Mouse (Mus musculus): Measurements from ENCODE around the gene Eci3.
"Not testable (repeated sequence)": the region's sequence is repeated elsewhere in the genome, so short reads cannot be mapped to it uniquely, and the experiment has no call there.

Eci3 gene

DNA sequence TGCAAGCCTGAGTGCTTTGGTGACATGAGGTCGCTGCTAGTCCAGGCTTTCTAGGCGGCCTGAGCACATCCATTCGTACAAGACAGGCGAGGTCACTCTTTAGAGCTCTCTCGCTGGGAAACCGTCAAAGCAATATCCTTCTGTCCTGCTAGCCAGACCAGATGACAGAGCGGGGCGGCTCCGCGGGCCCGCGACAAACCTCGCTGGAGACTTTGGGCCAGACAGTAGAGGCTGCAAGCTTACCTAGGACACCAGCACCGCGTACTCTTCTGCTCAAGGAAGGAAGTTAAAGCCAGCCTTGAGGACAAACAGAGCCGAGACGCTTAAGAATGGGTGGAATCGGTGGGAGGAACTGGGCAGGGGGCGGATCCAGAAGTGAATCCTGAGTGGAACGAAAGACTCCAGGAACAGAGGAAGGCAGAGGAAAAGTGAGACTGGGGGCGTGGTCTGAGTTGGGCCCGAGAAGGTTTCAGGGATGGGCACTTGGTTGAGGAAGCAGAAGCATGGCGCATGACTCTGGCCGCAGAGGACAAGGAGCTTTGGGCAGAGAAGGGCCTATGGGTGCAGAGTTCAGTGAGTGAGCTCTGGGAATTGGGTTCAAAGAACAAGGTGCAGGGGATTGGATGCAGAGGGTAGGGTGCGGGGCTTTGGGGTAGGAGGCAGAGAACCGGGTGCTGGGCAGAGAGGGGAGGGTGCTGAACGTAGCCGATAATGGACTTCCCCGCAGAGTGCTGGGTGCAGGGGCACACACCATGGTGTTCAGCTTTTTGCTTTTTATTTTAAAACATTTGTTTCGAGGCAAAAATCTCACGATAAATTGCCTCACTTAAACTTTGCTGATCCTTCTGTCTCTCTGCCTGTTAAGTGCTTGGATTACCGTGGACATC is at the start of gene Eci3:
TSS of gene Eci3 (minus strand) at position 300 of the 887 bp plus-strand sequence.
- DNase-seq = peak; percentile 77 to 80

DNA sequence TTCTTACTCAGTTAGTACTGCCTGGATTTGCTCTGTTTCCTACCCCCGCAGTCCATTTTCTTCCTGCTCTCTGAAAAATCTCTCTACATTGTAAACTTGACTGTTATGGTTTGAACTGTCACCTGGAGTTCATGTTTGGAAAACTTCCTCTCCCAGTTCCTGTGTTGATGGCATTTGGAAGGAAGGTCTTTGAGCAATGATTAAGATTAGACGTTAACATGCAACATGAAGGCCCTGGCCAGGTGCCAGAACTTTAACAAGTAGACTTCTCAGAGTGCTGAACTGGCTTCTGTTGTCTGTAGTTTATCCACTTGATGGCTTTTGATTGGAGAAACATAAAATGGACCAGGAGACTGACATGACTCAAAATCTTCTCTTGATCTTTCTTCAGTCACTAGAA is 32.3 kb upstream of the Eci3 start:
- DNase-seq = peak in 1 of 2 experiments; percentile 27

DNA sequence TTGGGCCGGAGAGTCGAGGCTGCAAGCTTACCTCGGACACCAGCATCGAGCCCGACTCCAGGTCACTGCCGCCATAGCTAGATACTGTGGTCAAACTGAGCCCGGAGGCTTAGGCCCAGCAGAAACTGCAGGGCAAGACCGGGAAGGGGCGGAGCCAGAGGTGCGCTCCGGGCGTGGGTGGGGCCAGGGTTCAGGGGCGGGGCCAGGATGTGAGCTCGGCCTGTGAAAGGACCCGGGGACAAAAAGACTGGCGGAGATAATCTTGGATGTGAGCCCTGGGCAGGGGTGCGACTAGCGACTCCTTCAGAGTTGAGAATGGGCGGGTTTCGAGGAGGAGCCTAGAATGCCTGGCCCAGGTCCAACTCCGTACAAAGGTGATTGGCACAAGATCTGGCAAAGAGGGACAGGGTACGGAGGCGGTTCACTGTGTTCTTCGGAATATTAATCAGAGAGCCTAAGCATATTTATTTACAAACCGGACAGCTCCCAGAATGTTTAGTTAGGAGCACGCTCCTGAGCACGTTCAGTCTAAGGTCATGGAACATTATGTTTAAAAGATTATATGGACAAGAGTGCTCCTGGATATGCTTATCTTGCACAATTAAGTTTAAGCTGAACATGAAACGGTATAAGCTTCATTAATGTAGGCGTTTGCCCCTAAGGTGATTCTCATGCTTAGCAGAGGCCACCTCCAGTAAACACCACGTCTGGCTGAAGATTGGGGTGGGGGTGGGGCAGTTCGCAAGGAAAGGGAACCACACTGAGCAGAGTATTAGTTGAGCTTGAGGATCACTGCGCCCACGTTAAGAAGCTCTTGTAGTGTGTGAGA is 30.6 kb upstream of the Eci3 start:
- peak; percentile 97 to 99 for DNase-seq

DNA sequence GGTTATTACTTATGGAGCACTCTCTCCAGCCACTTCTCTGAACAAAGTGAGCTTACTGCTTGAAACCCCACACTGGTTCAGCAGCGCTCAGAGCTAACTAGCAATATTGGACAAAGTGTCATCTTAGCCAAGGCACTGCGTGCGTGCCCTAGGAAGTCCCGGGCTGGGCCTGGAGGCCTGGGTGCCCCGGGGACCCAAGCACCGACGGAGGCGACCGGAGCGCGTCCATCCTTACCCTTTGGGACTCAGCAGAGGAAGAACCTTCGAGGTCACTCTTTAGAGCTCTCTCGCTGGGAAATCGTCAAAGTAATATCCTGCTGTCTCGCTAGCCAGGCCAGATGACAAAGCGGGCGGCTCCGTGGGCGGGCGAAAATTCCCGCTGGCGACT is 30.0 kb upstream of the Eci3 start:
- no peak for DNase-seq

DNA sequence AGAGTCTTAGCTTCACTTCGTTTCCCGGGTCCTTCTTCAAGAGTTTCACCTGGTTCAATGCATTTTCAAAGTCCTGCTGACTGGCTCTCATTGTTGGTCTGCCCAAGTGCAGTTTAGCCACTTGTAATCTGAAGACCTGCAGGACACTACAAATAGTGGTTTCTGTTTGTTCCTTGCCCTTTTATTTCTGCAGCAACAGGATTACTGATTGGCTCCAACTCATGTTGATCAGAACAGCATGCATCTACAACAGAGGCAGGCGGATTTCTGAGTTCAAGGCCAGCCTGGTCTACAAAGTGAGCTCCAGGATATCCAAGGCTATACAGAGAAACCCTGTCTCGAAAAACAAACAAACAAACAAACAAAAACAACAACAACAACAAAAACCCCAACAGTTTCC is 29.5 kb upstream of the Eci3 start:
- DNase-seq = peak in 1 of 2 experiments; percentile 10

DNA sequence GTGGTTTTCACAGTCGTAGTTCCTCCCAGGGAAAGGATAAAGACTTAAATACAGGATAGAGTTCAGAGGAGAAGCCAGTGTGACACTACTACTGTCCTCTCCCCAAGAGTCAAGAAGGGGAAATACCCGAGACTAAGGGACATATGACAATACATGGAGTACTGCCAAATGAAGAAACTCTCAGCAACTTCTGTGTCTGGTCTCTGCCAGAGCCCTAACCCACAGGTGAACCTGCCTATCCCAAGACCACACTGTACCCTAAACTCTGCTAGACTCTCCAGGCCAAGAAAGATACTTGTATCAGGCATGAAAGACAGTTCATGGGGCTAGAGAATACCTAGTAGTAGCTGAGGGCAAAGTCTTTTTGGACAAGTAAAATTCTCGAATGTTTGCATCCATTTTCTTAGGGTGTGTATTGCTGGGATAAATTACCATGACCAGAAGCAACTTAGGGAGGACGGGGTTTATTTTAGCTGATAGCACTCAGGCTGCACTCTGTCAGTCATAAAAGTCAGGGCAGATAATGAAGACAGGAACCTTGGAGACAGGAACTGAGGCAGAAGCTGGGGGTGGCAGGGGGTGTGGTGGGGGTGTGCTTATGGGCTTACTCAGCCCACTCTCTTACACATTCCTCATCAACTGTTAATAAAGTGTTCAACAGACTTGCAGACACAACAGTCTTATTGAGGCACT is 28.1 kb upstream of the Eci3 start:
- no peak for DNase-seq

DNA sequence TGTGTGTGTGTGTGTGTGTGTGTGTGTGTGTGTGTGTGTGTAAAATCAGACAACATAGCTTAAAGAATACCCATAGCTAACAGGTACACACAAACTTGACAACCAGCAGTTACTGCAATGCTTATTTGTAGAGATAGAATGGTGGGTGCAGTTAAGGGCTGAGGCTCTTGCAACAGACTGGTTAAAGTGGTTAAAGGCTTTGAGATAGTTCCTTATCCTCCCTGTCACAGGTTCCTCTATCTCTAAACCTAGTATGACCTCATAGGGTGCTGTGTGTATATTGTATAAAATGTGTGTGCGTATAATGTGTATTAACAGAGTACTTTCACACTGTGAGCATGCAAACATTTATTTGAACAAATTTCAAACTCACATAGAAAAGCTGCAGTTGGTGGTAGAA is 19.9 kb upstream of the Eci3 start:
- DNase-seq = not testable (repeated sequence)

DNA sequence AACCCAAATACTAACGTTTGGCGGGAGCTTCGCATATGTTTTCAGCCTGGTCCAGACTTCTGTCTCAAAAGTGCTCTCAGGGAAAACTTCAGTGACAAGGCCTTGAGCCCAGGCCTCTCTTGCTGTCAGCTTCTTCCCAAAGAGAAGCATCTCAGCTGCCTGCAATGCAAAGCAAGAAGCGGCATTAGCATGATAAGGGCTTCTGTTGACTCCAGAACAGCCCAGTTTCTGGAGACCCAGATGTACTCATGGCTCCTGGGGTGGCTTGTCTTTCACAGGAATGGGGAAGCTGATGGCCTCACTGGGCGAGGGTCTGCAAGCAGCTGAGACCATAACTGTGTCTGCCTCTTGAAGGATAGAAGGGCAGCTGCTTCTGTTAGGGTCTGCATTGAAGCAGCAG is 15.0 kb upstream of the Eci3 start:
- not testable (repeated sequence) for DNase-seq

DNA sequence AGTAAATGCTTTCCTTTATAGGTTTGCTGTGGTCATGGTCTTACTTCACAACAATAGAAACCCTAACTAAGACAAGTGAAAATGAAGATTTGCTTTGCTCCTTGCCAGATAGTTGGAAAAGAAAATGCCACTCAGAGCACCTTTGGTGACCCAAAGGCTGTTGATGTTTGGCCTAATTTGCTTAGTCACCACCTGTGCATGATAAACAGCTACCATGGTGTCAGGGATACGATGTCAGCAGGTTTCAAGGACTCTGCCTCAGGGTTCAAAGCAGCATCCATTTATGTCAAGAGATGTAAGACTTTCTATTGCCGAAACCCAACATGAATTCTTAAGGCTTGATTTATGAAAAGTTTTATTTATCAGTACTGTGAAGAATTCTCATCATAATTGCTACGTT is 13.8 kb upstream of the Eci3 start:
- DNase-seq = no peak

DNA sequence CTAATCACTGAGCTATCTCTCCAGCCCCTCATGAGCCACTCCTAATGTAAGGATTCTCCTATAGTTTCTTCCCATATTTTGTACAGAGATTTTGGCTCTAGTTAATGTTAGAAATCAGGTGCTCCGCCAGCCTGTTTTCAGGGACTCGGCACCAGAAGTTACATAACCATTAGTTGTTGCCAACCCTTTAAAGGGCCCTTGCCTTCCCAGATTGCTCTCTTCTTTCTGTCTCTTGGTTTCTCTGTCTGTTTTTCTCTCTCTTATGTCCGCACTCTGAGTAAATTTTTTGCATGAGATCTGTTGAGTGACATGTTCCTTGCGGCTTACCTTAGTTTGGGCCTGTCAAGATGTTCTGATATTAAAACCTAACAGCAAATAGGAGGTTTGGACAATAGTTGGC is 12.5 kb upstream of the Eci3 start:
- DNase-seq = no peak

DNA sequence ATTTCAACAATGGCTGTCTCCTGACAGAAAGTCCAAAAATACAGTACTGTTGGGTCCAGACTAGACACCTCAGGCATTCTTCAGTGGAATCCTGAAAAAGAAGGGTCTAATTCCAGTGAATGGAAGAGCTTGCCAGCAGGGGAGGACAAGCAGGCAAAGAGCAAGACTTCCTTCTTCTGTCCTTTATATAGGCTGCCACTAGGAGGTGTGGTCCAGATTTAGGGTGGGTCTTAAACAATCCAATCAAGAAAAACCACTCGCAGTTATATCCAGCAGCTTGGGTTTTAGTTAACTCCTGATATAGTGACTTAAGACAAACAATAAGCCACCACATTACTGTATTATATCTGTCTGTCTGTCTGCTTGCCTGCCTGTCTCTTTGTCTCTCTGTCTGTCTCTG is 10.2 kb upstream of the Eci3 start:
- no peak for DNase-seq

DNA sequence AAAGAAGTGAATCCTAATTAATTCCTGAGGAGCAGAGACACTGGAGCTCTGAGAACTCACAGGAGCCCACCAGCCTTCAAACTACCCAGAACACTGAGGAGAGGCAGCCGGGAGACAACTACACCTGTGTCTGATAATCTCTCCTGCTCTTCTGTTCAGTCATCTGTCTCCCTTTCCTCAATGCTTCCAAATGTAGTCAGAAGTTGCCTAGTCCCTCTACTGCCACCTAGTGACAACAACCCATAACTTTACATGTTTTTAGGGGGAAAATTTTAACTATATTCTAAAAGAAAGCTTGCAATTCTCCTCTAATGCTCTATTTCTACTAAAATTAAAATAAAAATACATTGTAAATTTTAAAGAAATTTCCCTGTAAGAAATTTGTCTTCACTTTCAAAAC is 9.5 kb upstream of the Eci3 start:
- DNase-seq = no peak

DNA sequence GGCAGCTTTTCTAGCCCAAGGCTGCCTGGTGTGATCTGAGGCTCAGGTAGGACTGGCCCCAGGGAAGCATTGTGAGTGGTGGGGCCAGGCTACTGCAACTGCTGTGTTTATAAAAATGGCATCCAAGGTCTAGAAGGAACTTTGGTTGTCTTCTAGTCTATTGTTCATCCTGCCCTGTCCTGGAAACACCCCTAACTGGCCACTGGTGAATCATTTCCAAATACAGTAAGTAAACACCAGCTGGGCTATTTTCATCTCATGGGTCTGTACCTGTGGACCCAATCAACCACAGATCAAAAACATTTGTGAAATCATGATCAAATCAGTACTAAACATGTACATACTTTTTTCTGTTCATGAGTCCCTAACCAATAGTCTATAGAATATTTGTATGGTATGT is 8.8 kb upstream of the Eci3 start:
- DNase-seq = not testable (repeated sequence)

DNA sequence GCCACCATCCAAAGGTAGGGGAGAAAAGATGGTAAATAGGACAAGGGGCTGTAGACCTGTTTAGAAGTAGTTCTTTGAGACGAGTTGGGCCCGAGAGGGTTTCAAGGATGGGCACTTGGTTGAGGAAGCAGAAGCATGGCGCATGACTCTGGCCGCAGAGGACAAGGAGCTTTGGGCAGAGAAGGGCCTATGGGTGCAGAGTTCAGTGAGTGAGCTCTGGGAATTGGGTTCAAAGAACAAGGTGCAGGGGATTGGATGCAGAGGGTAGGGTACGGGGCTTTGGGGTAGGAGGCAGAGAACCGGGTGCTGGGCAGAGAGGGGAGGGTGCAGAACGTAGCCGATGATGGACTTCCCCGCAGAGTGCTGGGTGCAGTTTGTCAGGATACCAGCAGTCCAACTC is 2.0 kb upstream of the Eci3 start:
- DNase-seq = not testable (repeated sequence)

DNA sequence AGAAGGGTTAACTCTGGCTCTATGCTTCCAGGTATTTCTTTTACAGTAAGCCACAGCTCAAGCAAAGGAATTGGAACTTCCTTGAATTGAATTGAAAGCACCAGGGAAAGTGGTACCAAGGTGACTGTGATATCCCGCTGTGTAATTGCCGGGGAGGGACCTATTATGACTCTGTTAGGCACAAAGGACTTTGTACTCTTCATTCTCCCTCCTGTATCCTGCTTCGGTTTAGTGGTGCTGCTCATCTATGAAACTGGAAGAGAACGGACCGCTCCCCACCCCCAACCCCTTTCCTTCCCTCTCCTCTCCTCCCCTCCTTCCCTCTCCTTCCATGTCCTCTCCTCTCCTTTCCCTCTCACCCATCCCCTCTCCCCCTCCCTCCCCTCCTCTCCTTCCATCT is 1.3 kb upstream of the Eci3 start:
- no peak for DNase-seq

DNA sequence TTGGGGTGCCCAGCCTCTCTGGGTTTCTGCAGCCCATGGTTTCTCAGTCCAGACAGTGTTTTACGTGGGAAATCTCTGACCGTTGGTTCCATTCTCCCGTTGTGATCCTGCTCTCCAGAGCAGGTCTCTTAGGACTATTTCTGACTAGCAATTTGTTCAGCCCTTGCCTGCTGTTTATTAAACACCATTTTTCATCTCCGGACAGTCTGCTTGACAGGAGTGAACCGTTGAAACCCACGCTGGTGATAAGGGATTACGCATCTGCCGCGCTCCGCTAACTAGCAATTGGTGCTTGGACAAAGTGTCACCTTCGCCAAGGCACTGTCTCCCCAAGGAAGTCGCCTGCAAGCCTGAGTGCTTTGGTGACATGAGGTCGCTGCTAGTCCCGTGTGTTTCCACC is 809 bp upstream of the Eci3 start:
- no peak for DNase-seq

DNA sequence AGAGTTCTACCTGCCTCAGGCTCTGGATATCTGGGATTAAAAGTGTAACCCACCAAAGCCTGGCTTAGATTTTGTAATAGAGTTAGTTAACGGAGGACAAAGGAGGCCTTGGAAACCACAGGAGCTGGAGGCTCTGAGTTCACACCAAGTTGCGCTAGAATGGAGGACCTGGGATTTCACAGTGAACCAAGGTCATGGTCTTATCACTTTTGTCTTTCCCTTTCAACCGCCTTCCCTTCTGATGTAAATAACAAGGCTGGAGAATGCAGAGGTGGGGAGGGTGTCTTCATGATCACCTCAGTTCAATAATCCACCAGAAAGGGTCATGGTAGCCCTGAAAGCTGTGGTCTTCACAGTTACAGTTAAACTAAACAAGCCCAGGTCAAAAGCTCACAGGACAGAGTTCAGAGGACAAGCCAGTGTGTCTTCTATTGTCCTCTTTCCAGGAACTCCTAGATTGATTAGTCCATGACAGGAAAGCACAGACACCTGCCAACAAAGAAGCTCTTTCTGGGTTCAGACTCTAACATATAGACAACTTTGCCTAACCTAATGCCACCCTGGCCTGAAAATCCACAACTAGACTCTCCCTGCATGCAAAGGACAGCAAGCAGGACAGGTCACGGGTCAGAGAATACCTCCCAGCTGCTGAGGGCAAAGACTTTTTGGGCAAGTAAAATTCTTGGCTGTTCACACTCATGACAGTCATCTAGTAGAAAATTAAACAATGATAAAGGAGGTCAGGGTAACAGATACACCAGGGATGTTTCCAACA is 2.4 kb downstream of the Eci3 start:
- DNase-seq = no peak

DNA sequence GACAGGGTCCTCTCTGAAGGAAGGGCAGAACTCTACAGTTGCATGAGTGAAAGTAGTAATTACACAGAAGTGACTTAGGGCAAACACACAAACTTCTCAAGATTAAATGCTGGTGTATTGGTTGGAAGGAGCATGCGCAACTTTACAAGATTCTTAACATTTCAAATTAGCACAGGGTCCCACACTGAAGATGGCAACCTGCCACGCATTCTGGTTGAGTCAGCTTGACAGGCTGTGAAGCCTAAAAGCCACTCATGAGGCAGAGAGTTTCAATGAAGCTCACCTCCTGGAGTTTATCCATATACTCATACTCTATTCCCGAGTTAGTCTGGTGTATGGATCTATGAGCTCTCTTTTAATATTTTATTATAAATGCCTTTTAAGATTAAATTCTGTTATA is 5.5 kb downstream of the Eci3 start:
- DNase-seq = not testable (repeated sequence)

DNA sequence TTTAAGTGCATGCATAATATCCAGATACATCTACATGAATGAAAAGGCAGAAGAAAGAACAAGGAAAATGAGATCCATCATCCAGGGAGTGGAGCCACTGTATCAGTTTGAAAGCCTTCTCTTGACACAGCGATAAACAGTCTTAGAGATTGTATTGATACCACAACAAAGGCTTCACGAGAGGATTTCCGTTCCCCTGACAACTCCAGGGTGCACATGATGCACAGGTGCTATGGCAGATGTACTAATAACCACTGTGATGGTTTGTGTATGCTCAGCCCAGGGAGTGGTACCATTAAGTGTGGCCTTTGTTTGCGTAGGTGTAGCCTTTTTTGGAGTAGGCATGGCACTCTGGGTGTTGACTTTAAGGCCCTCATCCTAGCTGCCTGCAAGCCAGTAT is 6.7 kb downstream of the Eci3 start:
- DNase-seq = no peak

DNA sequence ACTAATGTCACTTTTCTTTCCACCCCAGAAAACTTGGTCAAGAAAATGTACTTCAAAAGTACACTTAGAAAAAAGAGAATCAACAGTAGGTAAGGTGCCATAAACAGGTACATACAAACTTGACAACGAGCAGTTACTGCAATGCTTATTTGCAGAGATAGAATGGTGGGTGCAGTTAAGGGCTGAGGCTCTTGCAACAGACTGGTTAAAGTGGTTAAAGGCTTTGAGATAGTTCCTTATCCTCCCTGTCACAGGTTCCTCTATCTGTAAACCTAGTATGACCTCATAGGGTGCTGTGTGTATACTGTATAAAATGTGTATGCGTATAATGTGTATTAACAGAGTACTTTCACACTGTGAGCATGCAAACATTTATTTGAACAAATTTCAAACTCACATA is 12.2 kb downstream of the Eci3 start:
- DNase-seq = not testable (repeated sequence)

DNA sequence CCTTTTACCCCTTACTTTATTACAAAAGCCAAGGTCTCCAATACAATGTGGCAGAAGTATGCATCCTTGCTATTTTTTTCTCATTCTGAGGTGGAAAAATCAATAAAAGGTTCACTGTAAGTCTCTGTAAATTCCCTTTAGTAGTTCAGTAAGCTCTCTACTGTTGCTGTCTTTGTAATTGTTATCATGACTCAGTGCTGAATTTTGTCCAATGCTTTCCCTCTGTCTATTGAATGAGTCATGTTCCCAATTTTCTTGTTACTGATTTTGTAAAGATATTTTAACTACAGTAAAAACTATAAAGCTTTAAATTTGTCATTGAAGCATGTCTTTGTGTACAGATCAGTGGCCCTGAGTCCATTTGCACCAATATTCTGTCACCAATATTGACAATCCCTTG is 21.2 kb downstream of the Eci3 start:
- DNase-seq = no peak

DNA sequence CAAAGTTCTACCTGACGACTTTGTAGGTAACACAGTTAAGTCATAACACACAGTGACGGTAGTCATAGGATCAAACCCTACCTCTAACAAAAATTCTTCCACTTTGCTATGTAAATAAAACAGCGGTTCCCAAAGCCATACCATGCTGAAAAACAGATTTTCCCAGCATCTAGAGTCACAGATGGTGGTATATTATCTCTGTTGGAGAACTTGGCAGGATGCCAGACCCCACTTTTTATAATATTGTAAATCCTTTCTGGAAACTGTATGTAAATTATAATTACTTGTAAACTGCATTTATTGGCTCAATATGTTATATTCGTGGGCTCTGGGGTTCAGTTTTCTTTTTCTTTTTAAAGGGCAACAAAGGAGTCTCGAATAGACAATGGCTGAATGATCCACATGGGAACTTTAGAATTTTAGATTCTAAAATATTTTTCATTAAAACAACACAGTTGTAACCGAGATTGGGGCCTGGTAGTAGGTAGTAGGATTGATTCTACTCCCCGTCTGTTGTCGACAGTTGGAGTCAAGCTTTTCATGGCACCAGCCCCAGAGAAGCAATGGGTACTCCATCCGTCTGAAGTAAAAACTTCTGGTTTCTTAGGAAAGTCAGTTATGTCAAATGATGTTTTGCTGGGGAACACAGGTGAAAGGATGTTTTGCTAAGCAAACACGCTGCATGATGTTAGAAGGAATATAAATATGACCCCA is 28.5 kb downstream of the Eci3 start:
- no peak for DNase-seq

All from lung, adult 18-20 months (tissue).